8 mouse cellular contexts compared by ENCODE assay signal in the genomic region with DNA sequence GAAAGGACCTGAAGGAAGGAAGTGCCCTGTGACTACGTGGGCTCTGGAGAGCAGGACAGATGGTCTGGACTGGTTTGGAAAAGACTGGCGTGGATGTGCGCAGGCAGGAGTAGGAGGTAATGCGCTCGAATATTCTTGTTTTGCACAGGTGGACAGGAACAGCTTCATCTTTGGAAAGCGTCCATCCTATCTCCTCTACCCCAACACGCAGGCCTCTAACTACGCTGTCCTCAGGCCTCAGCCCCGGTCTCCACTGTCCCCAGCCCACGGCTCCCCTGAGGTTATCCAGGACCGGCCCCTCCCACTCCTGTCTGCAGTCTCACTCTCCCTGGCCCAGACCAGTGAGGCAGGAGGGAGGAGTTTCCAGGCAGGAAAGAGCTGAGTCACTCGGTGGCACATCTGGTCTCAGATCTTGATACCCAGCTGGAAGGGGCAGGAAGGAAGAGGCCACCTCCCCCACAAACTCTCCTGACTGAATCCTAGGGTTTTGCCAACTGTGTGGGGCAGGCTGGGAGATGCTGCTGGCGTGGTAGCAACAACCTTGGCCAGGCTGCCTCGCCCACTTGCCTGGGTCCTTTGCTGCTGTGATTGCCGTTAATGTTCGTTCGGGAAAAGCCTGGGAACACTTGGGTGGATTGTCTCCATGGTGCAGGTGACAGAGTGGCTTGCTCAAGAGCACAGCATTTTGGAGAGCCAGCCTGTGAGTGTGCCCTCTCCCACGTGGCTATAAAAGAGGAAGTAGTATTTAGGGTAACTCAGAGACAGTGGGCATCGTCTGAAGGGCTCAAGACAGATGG. TPM values are rescaled to one million over a fixed set of nuclear protein-coding genes. Genes with fewer than 3 reads are reported as not detected.
DNase-seq lines count a peak whose midpoint lies in the region; ATAC-seq and TF ChIP-seq lines count a peak whose summit lies in the region.

No protein-coding gene starts in this region.

- peak overlapping the region; percentile 36; the same call in 1 of the 2 replicates for H3K27ac ChIP-seq in hindbrain, embryonic 16.5 days (ENCODE audit: low read depth, low read length)
- H3K27ac ChIP-seq in limb, embryonic 13.5 days, result peak overlapping the region; percentile 33; the same call in 1 of the 2 replicates

- no peak for TF ChIP-seq POLR2A in brain, embryonic 14.5 days (IDR thresholded peaks at IDR 0.05; ENCODE audit: borderline replicate concordance, extremely low read depth, insufficient read depth, insufficient read length, poor library complexity, severe bottlenecking)
- peak; percentile 60 for TF ChIP-seq POLR2A in myocyte (IDR thresholded peaks at IDR 0.05; ENCODE audit: insufficient read length, low read depth)

- H3K36me3 ChIP-seq in hindbrain, embryonic 16.5 days (ENCODE audit: control insufficient read depth, insufficient read depth, low read length), result no peaks in the 10 kb centered on the region
- H3K36me3 ChIP-seq in limb, embryonic 13.5 days, result no peaks in the 10 kb centered on the region
- H3K36me3 ChIP-seq in myocyte (ENCODE audit: control insufficient read depth, insufficient read depth), result no peaks in the 10 kb centered on the region

- ATAC-seq in erythroid progenitor cell, adult 5-6 weeks (replicated peaks; ENCODE audit: low FRiP score, poor library complexity, severe bottlenecking), result peak; percentile 93
- 0 out of 2 replicates have a peak, but pooled peaks have one; percentile 37 for ATAC-seq in hindbrain, embryonic 16.5 days
- ATAC-seq in limb, embryonic 13.5 days (ENCODE audit: low FRiP score, low read depth), result peak; percentile 73

- H3K4me3 ChIP-seq in hindbrain, embryonic 16.5 days (ENCODE audit: low read length), result no peak overlapping the region
- H3K4me3 ChIP-seq in limb, embryonic 13.5 days, result no peak overlapping the region
- no peak overlapping the region for H3K4me3 ChIP-seq in myocyte

- H3K79me2 ChIP-seq in myocyte (ENCODE audit: control insufficient read depth, insufficient read depth), result no peaks in the 10 kb centered on the region

- H3K4me2 ChIP-seq in hindbrain, embryonic 16.5 days (ENCODE audit: low read length), result no peak overlapping the region
- H3K4me2 ChIP-seq in limb, embryonic 13.5 days (replicated peaks), result peak overlapping the region; percentile 38
- peak overlapping the region; percentile 65 for H3K4me2 ChIP-seq in myocyte (ENCODE audit: low read depth)

- WGBS in hindbrain, embryonic 16.5 days, result 41% methylated on average over 19 of the region's 19 CpGs
- WGBS in limb, embryonic 13.5 days, result 24% methylated on average over 19 of the region's 19 CpGs

- no peaks in the 10 kb centered on the region for H3K27me3 ChIP-seq in hindbrain, embryonic 16.5 days (replicated peaks; ENCODE audit: control insufficient read depth, insufficient read depth, low read length)
- H3K27me3 ChIP-seq in limb, embryonic 13.5 days, result no peaks in the 10 kb centered on the region
- no peaks in the 10 kb centered on the region for H3K27me3 ChIP-seq in myocyte (ENCODE audit: control insufficient read depth, insufficient read depth, insufficient read length)

- DNase-seq in right cerebral cortex, adult 18-20 months, result peak; percentile 73
- no peak for DNase-seq in right cerebral cortex, postnatal 4 days
- peak; percentile 30 for DNase-seq in brain, embryonic 14.5 days (ENCODE audit: low read depth)
- DNase-seq in urinary bladder, postnatal 10 days (ENCODE audit: low spot score), result no peak

- no peak for TF ChIP-seq CTCF in brain, embryonic 14.5 days (IDR thresholded peaks at IDR 0.05; ENCODE audit: borderline replicate concordance, extremely low read depth, insufficient read depth, insufficient read length)

- no peak overlapping the region for H3K9ac ChIP-seq in hindbrain, embryonic 16.5 days (ENCODE audit: low read depth, low read length)
- peak overlapping the region; percentile 52 for H3K9ac ChIP-seq in limb, embryonic 13.5 days

- H3ac ChIP-seq in myocyte (ENCODE audit: control insufficient read depth, insufficient read length), result no peak overlapping the region

- no peaks in the 10 kb centered on the region; the same call in 1 of the 2 replicates for H3K4me1 ChIP-seq in hindbrain, embryonic 16.5 days (ENCODE audit: control insufficient read depth, insufficient read depth, low read depth, low read length)
- H3K4me1 ChIP-seq in limb, embryonic 13.5 days, result peaks cover 12% of the 10 kb centered on the region

- no peaks in the 10 kb centered on the region for H3K9me3 ChIP-seq in hindbrain, embryonic 16.5 days (ENCODE audit: control insufficient read depth, low read length)
- H3K9me3 ChIP-seq in limb, embryonic 13.5 days, result no peaks in the 10 kb centered on the region

TF ChIP-seq in myocyte, 11 proteins besides CTCF, POLR2A, EP300 and RAD21:
- TF ChIP-seq MYOD1 (IDR thresholded peaks at IDR 0.05; ENCODE audit: control insufficient read depth in 1 of 3, insufficient read length in 2 of 3, low read depth in 2 of 3) (peak in 2 of 3 experiments; percentile 30 to 41), POLR2AphosphoS2 (IDR thresholded peaks at IDR 0.05; ENCODE audit: insufficient read length, low read depth) (no peak)

RNA-seq across cellular contexts. Expression of gene C77080, which starts 2.2 kb away (rescaled TPM):
- 12.2 and 15.9 TPM in 2 replicates for polyA plus RNA-seq in brain, embryonic 14.5 days (2012; rRNA removed)
- not detected in 2 replicates for total RNA-seq in erythroid progenitor cell, adult 5-6 weeks (2015; ENCODE audit: low replicate concordance)
- total RNA-seq in erythroid progenitor cell, adult 5-6 weeks (2017; ENCODE audit: low replicate concordance), result not detected in 2 replicates
- polyA plus RNA-seq in hindbrain, embryonic 16.5 days (2015; fragmentation: Nextera tagmentation; extraction: Ambion mirVana), result 7.0 and 10.8 TPM in 2 replicates
- polyA plus RNA-seq in limb, embryonic 13.5 days (2015; fragmentation: Nextera tagmentation; extraction: Ambion mirVana), result 6.1 and 7.9 TPM in 2 replicates
- polyA plus RNA-seq in myocyte (2012; fragmentation: generic; extraction: Trizol), result 25.4 TPM

RNA-seq across cellular contexts. Expression of gene Sync, which starts 24.0 kb away (rescaled TPM):
- 0.44 and 1.1 TPM in 2 replicates for polyA plus RNA-seq in brain, embryonic 14.5 days (2012; rRNA removed)
- total RNA-seq in erythroid progenitor cell, adult 5-6 weeks (2015; ENCODE audit: low replicate concordance), result not detected in 2 replicates
- total RNA-seq in erythroid progenitor cell, adult 5-6 weeks (2017; ENCODE audit: low replicate concordance), result not detected in 2 replicates
- 1.7 and 1.9 TPM in 2 replicates for polyA plus RNA-seq in hindbrain, embryonic 16.5 days (2015; fragmentation: Nextera tagmentation; extraction: Ambion mirVana)
- 3.3 TPM in 2 replicates for polyA plus RNA-seq in limb, embryonic 13.5 days (2015; fragmentation: Nextera tagmentation; extraction: Ambion mirVana)
- polyA plus RNA-seq in myocyte (2012; fragmentation: generic; extraction: Trizol), result 51.1 TPM

Comparison
In these comparisons a context has a peak if more than half of its experiments do, and no peak if none do; other contexts are left out.
1. DNase-seq: peak in right cerebral cortex, adult 18-20 months (single experiment) and brain, embryonic 14.5 days (single experiment); none in right cerebral cortex, postnatal 4 days (single experiment) and urinary bladder, postnatal 10 days (single experiment).
2. ATAC-seq: peak in every context shown above with its lines; median percentile 93 in erythroid progenitor cell, adult 5-6 weeks; 73 in limb, embryonic 13.5 days; 37 in hindbrain, embryonic 16.5 days.
3. RNA of gene Sync, which starts 24.0 kb away (polyA plus RNA-seq): 51.1 TPM in myocyte (single experiment); 3.3 TPM in limb, embryonic 13.5 days, 1.7 to 1.9 TPM in hindbrain, embryonic 16.5 days and 0.44 to 1.1 TPM in brain, embryonic 14.5 days; every median in the first group is over 10 times any median in the second.